Mouse (Mus musculus): ENCODE measurements around the gene Phf14. TPM values are rescaled to one million over a fixed set of nuclear protein-coding genes. Genes with fewer than 3 reads are reported as not detected.

The Phf14 gene
- polyA plus RNA-seq, 1 experiment from 2014 or later, result 98.6 TPM

DNA sequence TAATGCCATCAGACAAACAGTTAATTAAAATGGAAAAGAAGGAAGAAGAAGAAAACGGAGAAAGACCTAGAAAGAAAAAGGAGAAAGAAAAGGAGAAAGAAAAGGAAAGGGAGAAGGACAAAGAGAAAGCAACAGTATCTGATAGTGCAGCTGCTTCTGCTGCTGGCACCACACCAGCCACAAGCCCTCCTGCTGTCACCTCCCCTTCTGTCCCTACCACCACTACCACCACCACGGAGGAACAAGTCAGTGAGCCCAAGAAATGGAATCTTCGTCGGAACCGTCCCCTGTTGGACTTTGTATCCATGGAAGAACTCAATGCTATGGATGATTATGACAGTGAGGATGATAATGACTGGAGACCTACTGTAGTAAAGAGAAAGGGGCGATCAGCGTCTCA lies 25.8 kb downstream of the Phf14 start:
- no peaks in the 10 kb centered on the region for H3K4me1 ChIP-seq (ENCODE audit: control insufficient read depth, insufficient read depth, low read length)
- H3K36me3 ChIP-seq (ENCODE audit: control insufficient read depth, insufficient read depth, low read length), result 0 out of 2 replicates have a peak, but pooled peaks cover 2% of the 10 kb centered on the region
- 95% methylated on average over 7 of the region's 7 CpGs for WGBS

GRCm38 (mm10) chr6:11940895-11941294 lies 33.3 kb downstream of the Phf14 start:
- H3K9me3 ChIP-seq (ENCODE audit: control insufficient read depth, low read length), result no peaks in the 10 kb centered on the region
- no peak overlapping the region for H3K4me2 ChIP-seq (ENCODE audit: low read depth, severe bottlenecking)
- H3K27ac ChIP-seq (replicated peaks; ENCODE audit: low read depth, low read length), result no peak overlapping the region
- DNase-seq (ENCODE audit: low spot score), result no peak
- no peaks in the 10 kb centered on the region for H3K27me3 ChIP-seq (ENCODE audit: control insufficient read depth, insufficient read depth, low read length)
- H3K4me3 ChIP-seq (ENCODE audit: low read depth, low read length), result no peak overlapping the region
- no peak for ATAC-seq (ENCODE audit: insufficient number of reproducible peaks, low FRiP score, low TSS enrichment, low read depth)
- H3K36me3 ChIP-seq (ENCODE audit: control insufficient read depth, insufficient read depth, low read length), result peaks cover 3% of the 10 kb centered on the region
- no peak overlapping the region for H3K9ac ChIP-seq (ENCODE audit: low read length)
- no peaks in the 10 kb centered on the region for H3K4me1 ChIP-seq (ENCODE audit: control insufficient read depth, insufficient read depth, low read length)

More for the DNA sequence above, 25.8 kb downstream of the Phf14 start:
- H3K9me3 ChIP-seq (ENCODE audit: control insufficient read depth, low read length), result no peaks in the 10 kb centered on the region
- no peak overlapping the region for H3K27ac ChIP-seq (replicated peaks; ENCODE audit: low read depth, low read length)
- ATAC-seq (ENCODE audit: insufficient number of reproducible peaks, low FRiP score, low TSS enrichment, low read depth) (no peak), DNase-seq (ENCODE audit: low spot score) (no peak)
- H3K4me3 ChIP-seq (ENCODE audit: low read depth, low read length), result no peak overlapping the region
- H3K9ac ChIP-seq (ENCODE audit: low read length), result no peak overlapping the region
- no peak overlapping the region for H3K4me2 ChIP-seq (ENCODE audit: low read depth, severe bottlenecking)
- no peaks in the 10 kb centered on the region for H3K27me3 ChIP-seq (ENCODE audit: control insufficient read depth, insufficient read depth, low read length)

DNA sequence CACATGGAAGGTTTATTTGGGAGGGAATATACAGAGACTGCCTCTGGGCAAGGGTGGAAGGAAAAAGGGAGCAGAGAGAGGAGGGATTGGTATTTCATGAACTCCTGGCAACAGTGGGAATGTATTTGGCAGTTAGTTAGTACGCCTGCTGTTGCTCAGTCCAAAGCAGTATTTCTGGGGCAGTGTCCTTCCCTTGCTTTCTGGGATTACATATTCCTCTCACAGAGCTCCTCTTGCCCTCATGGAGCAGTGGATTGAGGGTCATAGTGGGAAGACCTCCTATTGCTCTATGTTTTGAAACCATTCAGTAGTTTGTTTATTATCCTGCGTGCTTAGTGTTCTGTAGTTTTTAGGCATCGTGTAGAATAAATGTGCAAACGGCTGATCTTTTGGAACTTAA lies 34.5 kb downstream of the Phf14 start:
- H3K27me3 ChIP-seq (ENCODE audit: control insufficient read depth, insufficient read depth, low read length), result no peaks in the 10 kb centered on the region
- no peak overlapping the region for H3K4me3 ChIP-seq (ENCODE audit: low read depth, low read length)
- peaks cover 3% of the 10 kb centered on the region for H3K36me3 ChIP-seq (ENCODE audit: control insufficient read depth, insufficient read depth, low read length)
- no peaks in the 10 kb centered on the region for H3K9me3 ChIP-seq (ENCODE audit: control insufficient read depth, low read length)
- DNase-seq (ENCODE audit: low spot score), result no peak
- no peak overlapping the region for H3K4me2 ChIP-seq (ENCODE audit: low read depth, severe bottlenecking)
- no peaks in the 10 kb centered on the region for H3K4me1 ChIP-seq (ENCODE audit: control insufficient read depth, insufficient read depth, low read length)
- ATAC-seq (ENCODE audit: insufficient number of reproducible peaks, low FRiP score, low TSS enrichment, low read depth), result no peak
- no peak overlapping the region for H3K9ac ChIP-seq (ENCODE audit: low read length)
- no peak overlapping the region for H3K27ac ChIP-seq (replicated peaks; ENCODE audit: low read depth, low read length)
- WGBS, result 95% methylated on average over 4 of the region's 4 CpGs

- no peaks in the 10 kb centered on the region; the same call in 1 of the 2 replicates for H3K36me3 ChIP-seq (ENCODE audit: control insufficient read depth, insufficient read depth, low read length)
- no peak overlapping the region for H3K4me3 ChIP-seq (ENCODE audit: low read depth, low read length)
- H3K27ac ChIP-seq (replicated peaks; ENCODE audit: low read depth, low read length), result no peak overlapping the region
- H3K4me2 ChIP-seq (ENCODE audit: low read depth, severe bottlenecking), result no peak overlapping the region
- 97% methylated on average over 1 of the region's 1 CpGs for WGBS
- H3K27me3 ChIP-seq (ENCODE audit: control insufficient read depth, insufficient read depth, low read length), result no peaks in the 10 kb centered on the region
- no peaks in the 10 kb centered on the region for H3K4me1 ChIP-seq (ENCODE audit: control insufficient read depth, insufficient read depth, low read length)
- H3K9ac ChIP-seq (ENCODE audit: low read length), result no peak overlapping the region
- DNase-seq (ENCODE audit: low spot score), result no peak
- no peak for ATAC-seq (ENCODE audit: insufficient number of reproducible peaks, low FRiP score, low TSS enrichment, low read depth)
- H3K9me3 ChIP-seq (ENCODE audit: control insufficient read depth, low read length), result no peaks in the 10 kb centered on the region
Observed at GRCm38 (mm10) chr6:11948100-11948499, 40.5 kb downstream of the Phf14 start.

- WGBS, result 94% methylated on average over 7 of the region's 7 CpGs
- no peak overlapping the region for H3K27ac ChIP-seq (replicated peaks; ENCODE audit: low read depth, low read length)
- no peak overlapping the region for H3K4me2 ChIP-seq (ENCODE audit: low read depth, severe bottlenecking)
- H3K36me3 ChIP-seq (ENCODE audit: control insufficient read depth, insufficient read depth, low read length), result peaks cover 2% of the 10 kb centered on the region; the same call in 1 of the 2 replicates
- DNase-seq (ENCODE audit: low spot score) (no peak), ATAC-seq (ENCODE audit: insufficient number of reproducible peaks, low FRiP score, low TSS enrichment, low read depth) (no peak)
- no peaks in the 10 kb centered on the region for H3K4me1 ChIP-seq (ENCODE audit: control insufficient read depth, insufficient read depth, low read length)
- no peaks in the 10 kb centered on the region for H3K27me3 ChIP-seq (ENCODE audit: control insufficient read depth, insufficient read depth, low read length)
- H3K9me3 ChIP-seq (ENCODE audit: control insufficient read depth, low read length), result no peaks in the 10 kb centered on the region
- H3K9ac ChIP-seq (ENCODE audit: low read length), result no peak overlapping the region
- H3K4me3 ChIP-seq (ENCODE audit: low read depth, low read length), result no peak overlapping the region
Observed at GRCm38 (mm10) chr6:11960172-11960571, 52.6 kb downstream of the Phf14 start.

GRCm38 (mm10) chr6:11993782-11994181 lies 86.2 kb downstream of the Phf14 start:
- Histone ChIP-seq H3K4me1 (ENCODE audit: control insufficient read depth, insufficient read depth, low read length) (no peaks in the 10 kb centered on the region), H3K9ac (ENCODE audit: low read length) (no peak overlapping the region), H3K36me3 (ENCODE audit: control insufficient read depth, insufficient read depth, low read length) (peaks cover 9% of the 10 kb centered on the region; the same call in 1 of the 2 replicates), H3K9me3 (ENCODE audit: control insufficient read depth, low read length) (no peaks in the 10 kb centered on the region), H3K27ac (replicated peaks; ENCODE audit: low read depth, low read length) (no peak overlapping the region), H3K4me3 (ENCODE audit: low read depth, low read length) (no peak overlapping the region), H3K4me2 (ENCODE audit: low read depth, severe bottlenecking) (no peak overlapping the region), H3K27me3 (ENCODE audit: control insufficient read depth, insufficient read depth, low read length) (no peaks in the 10 kb centered on the region)
- no peak for ATAC-seq (ENCODE audit: insufficient number of reproducible peaks, low FRiP score, low TSS enrichment, low read depth)
- 88% methylated on average over 1 of the region's 1 CpGs for WGBS
- DNase-seq (ENCODE audit: low spot score), result no peak

- Histone ChIP-seq H3K27me3 (ENCODE audit: control insufficient read depth, insufficient read depth, low read length) (no peaks in the 10 kb centered on the region), H3K9ac (ENCODE audit: low read length) (no peak overlapping the region), H3K36me3 (ENCODE audit: control insufficient read depth, insufficient read depth, low read length) (peaks cover 9% of the 10 kb centered on the region; the same call in 1 of the 2 replicates), H3K27ac (replicated peaks; ENCODE audit: low read depth, low read length) (no peak overlapping the region), H3K4me2 (ENCODE audit: low read depth, severe bottlenecking) (no peak overlapping the region), H3K9me3 (ENCODE audit: control insufficient read depth, low read length) (no peaks in the 10 kb centered on the region), H3K4me3 (ENCODE audit: low read depth, low read length) (no peak overlapping the region), H3K4me1 (ENCODE audit: control insufficient read depth, insufficient read depth, low read length) (no peaks in the 10 kb centered on the region)
- no peak for DNase-seq (ENCODE audit: low spot score)
- no peak for ATAC-seq (ENCODE audit: insufficient number of reproducible peaks, low FRiP score, low TSS enrichment, low read depth)
- WGBS, result 95% methylated on average over 4 of the region's 4 CpGs
Observed at GRCm38 (mm10) chr6:11998576-11998975, 91.0 kb downstream of the Phf14 start.

GRCm38 (mm10) chr6:11999506-11999905 lies 91.9 kb downstream of the Phf14 start:
- H3K4me3 ChIP-seq (ENCODE audit: low read depth, low read length), result no peak overlapping the region
- 95% methylated on average over 1 of the region's 1 CpGs for WGBS

GRCm38 (mm10) chr6:12005455-12005854 lies 97.8 kb downstream of the Phf14 start:
- Histone ChIP-seq H3K4me2 (ENCODE audit: low read depth, severe bottlenecking) (no peak overlapping the region), H3K9me3 (ENCODE audit: control insufficient read depth, low read length) (no peaks in the 10 kb centered on the region), H3K27me3 (ENCODE audit: control insufficient read depth, insufficient read depth, low read length) (no peaks in the 10 kb centered on the region), H3K4me1 (ENCODE audit: control insufficient read depth, insufficient read depth, low read length) (no peaks in the 10 kb centered on the region), H3K27ac (replicated peaks; ENCODE audit: low read depth, low read length) (no peak overlapping the region), H3K9ac (ENCODE audit: low read length) (no peak overlapping the region), H3K36me3 (ENCODE audit: control insufficient read depth, insufficient read depth, low read length) (no peaks in the 10 kb centered on the region), H3K4me3 (ENCODE audit: low read depth, low read length) (no peak overlapping the region)
- ATAC-seq (ENCODE audit: insufficient number of reproducible peaks, low FRiP score, low TSS enrichment, low read depth), result no peak
- WGBS, result 90% methylated on average over 4 of the region's 4 CpGs
- no peak for DNase-seq (ENCODE audit: low spot score)

More at GRCm38 (mm10) chr6:11999506-11999905, 91.9 kb downstream of the Phf14 start:
- Histone ChIP-seq H3K27me3 (ENCODE audit: control insufficient read depth, insufficient read depth, low read length) (no peaks in the 10 kb centered on the region), H3K4me1 (ENCODE audit: control insufficient read depth, insufficient read depth, low read length) (no peaks in the 10 kb centered on the region), H3K4me2 (ENCODE audit: low read depth, severe bottlenecking) (no peak overlapping the region), H3K9me3 (ENCODE audit: control insufficient read depth, low read length) (no peaks in the 10 kb centered on the region), H3K36me3 (ENCODE audit: control insufficient read depth, insufficient read depth, low read length) (peaks cover 7% of the 10 kb centered on the region; the same call in 1 of the 2 replicates), H3K9ac (ENCODE audit: low read length) (no peak overlapping the region), H3K27ac (replicated peaks; ENCODE audit: low read depth, low read length) (no peak overlapping the region)
- no peak for ATAC-seq (ENCODE audit: insufficient number of reproducible peaks, low FRiP score, low TSS enrichment, low read depth)
- no peak for DNase-seq (ENCODE audit: low spot score)

All from limb, embryonic 11.5 days (tissue).